Mouse (Mus musculus) gastrocnemius, adult 8-10 months (tissue): ENCODE results near the gene Stk11. TPM values are rescaled to one million over a fixed set of nuclear protein-coding genes. Genes with fewer than 3 reads are reported as not detected.
A peak's percentile ranks its signal among the peaks of the same experiment; 100 is the strongest.

Experiments
- DNase-seq, 2 experiments: peaks; one replicate each; pipeline ENCODE4 v3.0.0; 2022; ENCODE audit warnings: low spot score in 2 of 2
- total RNA-seq, 4 experiments: library from RNA; stranded (reverse); gene quantifications; 2 replicates each; pipeline ENCODE4 v1.2.4; 2022

Stk11 gene
- total RNA-seq, 4 experiments from 2014 or later = 157 to 173 (median 162) TPM

GRCm38 (mm10) chr10:80169651-80170050, 54.0 kb downstream of the Stk11 start:
- no peak for DNase-seq

GRCm38 (mm10) chr10:80170052-80170451, 54.4 kb downstream of the Stk11 start:
- no peak for DNase-seq

DNA sequence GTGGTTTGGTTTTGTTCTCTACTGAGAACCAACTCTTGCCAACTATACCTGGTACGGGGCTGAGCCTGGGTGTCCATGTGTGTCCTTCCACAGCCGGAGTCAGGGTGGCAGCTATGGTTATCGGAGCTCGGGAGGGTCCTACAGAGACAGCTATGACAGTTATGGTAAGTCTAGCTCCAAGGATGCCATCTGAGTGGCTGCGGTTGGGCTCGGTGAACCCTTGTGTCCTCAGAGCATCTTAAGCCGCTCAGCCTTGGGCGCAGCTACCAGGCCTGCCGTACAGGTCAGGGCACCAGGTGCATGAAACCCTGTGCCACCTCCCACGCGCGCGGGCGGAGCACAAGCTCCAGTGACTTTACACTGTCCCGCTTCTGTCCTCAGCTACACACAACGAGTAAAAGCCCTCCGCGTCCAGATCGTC, 55.0 kb downstream of the Stk11 start:
- DNase-seq = no peak

GRCm38 (mm10) chr10:80171252-80171651, 55.6 kb downstream of the Stk11 start:
- no peak for DNase-seq

DNA sequence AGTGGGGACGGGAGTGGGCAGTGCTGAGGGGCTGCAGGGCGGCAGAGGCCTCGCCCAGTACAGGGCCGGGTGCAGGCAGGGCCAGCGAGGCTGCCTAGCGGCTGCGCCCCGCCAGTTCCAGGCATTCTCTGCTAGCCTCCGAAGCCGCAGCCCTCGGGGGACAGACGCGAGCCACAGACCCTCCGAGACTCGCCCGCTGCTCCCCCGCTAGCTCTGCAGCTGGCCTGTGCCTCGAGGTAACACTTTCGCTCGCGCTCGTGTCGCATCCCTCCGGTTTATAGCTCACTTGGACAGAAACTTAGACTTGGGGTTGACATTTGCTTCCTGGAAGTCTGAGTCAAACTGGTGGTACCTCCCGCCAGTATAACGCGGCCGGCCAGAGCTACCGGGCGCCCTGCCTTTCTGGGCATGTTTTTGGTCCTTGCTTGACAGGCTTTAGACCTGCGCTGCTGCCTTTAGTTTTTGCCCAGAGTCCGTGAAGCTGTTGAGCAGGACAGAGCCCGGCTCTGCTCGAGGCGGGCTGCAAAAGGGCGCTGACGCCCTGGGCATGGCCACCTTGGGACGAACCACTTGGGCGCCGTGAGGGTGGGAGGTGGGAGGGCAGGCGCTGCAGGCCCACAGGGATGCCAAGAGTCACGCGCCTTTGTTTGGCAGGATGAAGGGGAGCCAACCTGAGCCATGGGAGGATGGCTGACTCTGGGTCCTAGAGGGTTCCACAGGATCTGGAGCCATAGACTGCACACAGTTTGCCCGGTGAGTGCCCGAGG, 56.3 kb downstream of the Stk11 start:
- no peak for DNase-seq

DNA sequence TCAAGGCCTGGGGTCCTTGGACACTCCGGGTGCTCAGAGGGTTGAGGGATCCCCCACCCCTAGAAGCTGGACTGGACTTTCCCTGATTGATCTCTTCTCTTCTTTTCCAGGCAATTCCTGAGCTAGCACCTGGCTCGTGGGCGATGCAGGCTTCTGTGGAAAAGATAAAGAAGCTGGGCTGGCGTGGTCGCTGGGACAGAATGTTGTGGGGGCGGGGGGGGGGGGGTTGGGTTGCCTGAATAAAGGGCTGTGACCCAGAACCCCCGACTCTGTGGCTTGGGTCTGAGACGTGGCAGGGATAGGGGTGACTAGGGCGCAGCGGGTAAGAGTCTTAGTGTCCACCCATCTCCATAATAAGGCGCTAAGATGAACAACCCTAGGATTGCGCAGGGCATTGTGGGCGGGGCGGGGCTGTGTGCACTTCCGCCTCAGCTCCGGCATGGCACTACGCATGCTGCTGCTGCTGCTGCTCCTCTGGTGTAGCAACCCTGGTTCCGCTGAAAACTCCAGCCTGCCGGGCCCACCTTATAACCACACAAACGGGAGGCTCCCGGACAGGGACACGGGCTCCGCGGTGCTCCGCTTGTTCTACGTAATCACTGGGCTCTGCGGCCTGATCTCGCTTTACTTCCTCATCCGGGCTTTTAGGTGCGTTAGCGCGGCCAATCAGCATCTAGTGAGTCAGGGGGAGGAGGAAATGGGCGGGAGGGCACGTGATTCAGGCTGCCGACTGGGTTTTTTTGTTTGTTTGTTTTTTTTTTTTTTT, 57.1 kb downstream of the Stk11 start, which contains the start of gene 1600002K03Rik:
Gene 1600002K03Rik, plus strand, starts transcription at position 418 of the 766 bp plus-strand sequence.
- peak; percentile 77 to 84 for DNase-seq

DNA sequence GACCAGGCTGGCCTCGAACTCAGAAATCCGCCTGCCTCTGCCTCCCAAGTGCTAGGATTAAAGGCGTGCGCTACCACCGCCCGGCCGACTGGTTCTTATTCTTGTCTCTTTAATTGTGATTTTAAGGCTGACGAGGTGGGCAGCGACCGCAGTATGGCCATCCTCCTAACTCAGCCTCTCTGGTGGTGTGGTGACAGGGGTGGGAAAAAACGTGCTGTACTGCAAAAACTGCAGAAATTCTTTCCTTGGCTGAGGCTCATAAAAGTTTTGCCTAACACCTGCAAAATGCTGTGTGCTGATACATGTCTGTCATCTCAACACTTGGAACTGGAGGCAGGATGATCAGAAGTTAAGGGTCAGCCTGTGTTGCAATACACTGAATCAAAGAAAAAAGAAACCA, 57.8 kb downstream of the Stk11 start:
- DNase-seq = no peak

GRCm38 (mm10) chr10:80173955-80174640, 58.5 kb downstream of the Stk11 start:
- no peak for DNase-seq

- no peak for DNase-seq
These were observed 59.1 kb downstream of the Stk11 start for GRCm38 (mm10) chr10:80174705-80175104.

DNA sequence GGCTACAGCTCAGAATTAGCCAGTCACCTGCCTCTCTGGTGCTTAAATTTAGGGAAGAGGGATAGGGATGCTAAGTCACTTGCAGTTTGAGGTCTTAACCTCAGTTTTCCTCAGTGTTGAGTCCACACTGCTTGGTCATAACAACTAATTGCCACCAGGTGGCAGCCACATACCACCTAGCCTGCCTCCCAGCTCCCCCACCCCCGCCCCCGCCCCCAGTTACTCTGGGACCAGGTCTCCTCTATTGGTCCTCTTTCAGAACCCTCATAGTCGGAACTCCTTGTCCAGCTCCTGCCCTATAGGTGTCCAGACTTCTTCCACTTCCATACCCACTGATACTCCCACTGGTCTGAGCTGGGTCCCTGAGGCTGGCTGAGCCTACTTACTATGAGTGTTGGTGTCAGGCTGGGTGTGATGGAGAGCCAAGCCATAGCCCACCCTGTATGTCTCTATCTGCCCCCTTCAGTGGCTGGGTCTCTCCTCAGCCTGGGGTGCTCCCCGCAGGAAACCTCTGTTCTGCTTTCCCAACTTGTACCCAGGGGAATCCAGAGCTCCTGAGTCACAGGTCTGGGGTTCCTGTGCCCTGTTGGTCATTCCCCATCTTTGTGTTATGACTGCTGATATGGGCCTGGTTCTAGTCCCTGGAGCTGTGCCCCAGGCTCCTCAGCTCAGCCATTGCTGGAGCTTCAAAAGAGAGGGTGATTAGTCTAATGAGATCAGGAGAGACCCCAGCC, 60.1 kb downstream of the Stk11 start:
- DNase-seq = no peak

DNA sequence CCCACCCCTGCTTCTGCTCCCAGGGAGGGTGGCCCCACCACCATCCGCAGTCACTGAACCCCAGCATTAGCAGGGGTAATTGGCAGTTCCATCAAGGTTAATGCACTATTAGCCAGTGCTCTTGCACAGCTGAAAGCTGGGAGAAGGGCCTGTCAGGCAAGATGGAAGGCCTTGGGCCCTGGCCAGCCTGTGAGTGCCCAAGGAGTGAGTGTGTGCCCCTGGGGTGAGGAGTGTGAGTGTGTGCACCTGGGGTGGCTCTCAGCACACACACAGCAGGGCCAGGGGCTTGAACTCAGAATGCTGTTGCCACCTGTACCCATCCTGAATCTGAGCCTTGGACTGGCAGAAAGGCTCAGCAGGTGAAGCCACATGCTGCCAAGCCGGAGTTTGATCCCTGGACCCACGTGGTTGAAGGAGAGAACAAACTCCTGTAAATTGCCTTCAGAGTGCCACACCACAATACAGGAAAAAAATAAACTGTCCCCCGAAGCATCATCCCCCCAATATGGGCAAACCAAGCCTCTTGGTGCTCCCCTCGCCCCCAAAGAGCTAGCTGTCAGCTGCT, 60.7 kb downstream of the Stk11 start:
- no peak for DNase-seq

- no peak for DNase-seq
These were observed 62.1 kb downstream of the Stk11 start for GRCm38 (mm10) chr10:80177441-80178279.

DNA sequence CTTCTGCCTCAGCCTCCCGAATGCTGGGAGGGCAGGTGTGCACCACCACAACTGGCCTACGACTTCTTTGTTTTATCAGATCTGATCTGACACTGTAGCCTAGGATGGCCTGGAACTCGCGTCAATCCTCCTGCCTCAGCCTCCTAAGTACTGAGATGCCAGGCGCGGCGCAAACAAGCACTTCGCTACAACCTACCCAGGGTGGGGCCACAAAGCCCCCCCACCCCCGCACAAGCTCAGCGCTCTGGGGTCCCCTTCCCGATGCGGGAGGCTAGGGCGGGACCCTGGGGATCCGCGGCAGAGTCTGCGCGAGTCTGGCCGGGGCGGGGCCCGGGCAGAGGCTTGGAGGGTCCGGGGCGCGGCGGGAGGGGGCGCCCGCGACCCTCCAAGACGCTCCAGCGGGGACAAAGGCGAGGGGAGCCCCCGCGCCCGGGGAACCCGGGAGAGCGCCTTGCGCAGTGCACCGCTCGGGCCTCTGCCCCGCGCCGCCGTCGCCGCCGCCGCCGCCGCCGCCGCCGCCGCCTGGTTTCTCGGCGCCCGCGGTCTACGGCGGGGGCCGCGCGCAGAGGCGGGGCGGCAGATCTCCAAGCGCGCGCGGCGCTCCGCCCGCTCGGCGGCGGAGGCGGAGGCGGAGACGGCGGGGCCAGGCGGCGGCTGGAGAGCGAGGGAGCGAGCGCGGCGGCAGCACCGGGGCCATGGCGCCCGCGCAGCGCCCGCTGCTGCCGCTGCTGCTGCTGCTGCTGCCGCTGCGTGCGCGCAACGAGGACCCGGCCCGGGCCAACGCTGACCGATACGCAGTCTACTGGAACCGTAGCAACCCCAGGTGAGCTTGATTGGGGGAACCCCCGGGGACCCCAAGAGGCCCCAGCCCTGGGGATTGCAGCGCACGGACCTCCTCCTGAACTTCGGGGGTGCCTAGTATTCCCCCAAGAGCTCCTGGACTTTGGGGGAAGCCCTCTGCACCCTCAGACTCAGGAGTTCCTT, 63.8 kb downstream of the Stk11 start, which contains the start of gene Efna2:
Gene Efna2, plus strand, starts transcription at position 415 of the 984 bp plus-strand sequence.
- DNase-seq = no peak

Other genes starting within 250 kb of the Stk11 start
- gene Prtn3, start 241.3 kb upstream of the Stk11 start, total RNA-seq = not detected
- under 1 TPM in 1 of 4 experiments, not detected in 3; 0.40 TPM for gene Plppr3, start 241.2 kb upstream of the Stk11 start, total RNA-seq
- not detected for gene Elane, start 229.6 kb upstream of the Stk11 start, total RNA-seq
- 100 to 1,000 TPM in 1 of 4 experiments, 10 to 100 TPM in 3; 10.7 to 257 (median 39.5) TPM for gene Cfd, start 224.9 kb upstream of the Stk11 start, total RNA-seq
- 10 to 100 TPM; 30.8 to 37.1 (median 32.9) TPM for gene Med16, start 206.9 kb upstream of the Stk11 start, total RNA-seq
- gene Gm26602, start 204.9 kb upstream of the Stk11 start, total RNA-seq = not detected
- gene Kiss1r, start 198.8 kb upstream of the Stk11 start, total RNA-seq = under 1 TPM; 0.13 to 0.36 (median 0.22) TPM
- 100 to 1,000 TPM; 124 to 137 (median 129) TPM for gene R3hdm4, start 194.6 kb upstream of the Stk11 start, total RNA-seq
- 1 to 10 TPM; 1.5 to 2.3 (median 2.1) TPM for gene Arid3a, start 188.8 kb upstream of the Stk11 start, total RNA-seq
- gene Wdr18, start 155.7 kb upstream of the Stk11 start, total RNA-seq = 10 to 100 TPM; 20.1 to 26.7 (median 23.0) TPM
- under 1 TPM; 0.13 to 0.52 (median 0.36) TPM for gene Grin3b, start 145.1 kb upstream of the Stk11 start, total RNA-seq
- gene Tmem259, start 131.5 kb upstream of the Stk11 start, total RNA-seq = 10 to 100 TPM; 67.9 to 81.4 (median 74.4) TPM
- gene Cnn2, start 127.2 kb upstream of the Stk11 start, total RNA-seq = 1 to 10 TPM; 2.7 to 5.3 (median 4.3) TPM
- 1 to 10 TPM; 7.3 to 8.6 (median 8.1) TPM for gene Abca7, start 119.3 kb upstream of the Stk11 start, total RNA-seq
- 1 to 10 TPM in 2 of 4 experiments, under 1 TPM in 2; 0.48 to 1.3 (median 0.84) TPM for gene Arhgap45, start 99.2 kb upstream of the Stk11 start, total RNA-seq
- gene Polr2e, start 76.0 kb upstream of the Stk11 start, total RNA-seq = 10 to 100 TPM; 38.3 to 47.6 (median 39.7) TPM
- 100 to 1,000 TPM; 510 to 613 (median 541) TPM for gene Gpx4, start 68.6 kb upstream of the Stk11 start, total RNA-seq
- gene Sbno2, start 10.2 kb upstream of the Stk11 start, total RNA-seq = 1 to 10 TPM; 4.8 to 5.7 (median 5.3) TPM
- 100 to 1,000 TPM; 525 to 571 (median 544) TPM for gene Atp5d, start 22.8 kb downstream of the Stk11 start, total RNA-seq
- 1 to 10 TPM; 1.9 to 4.0 (median 2.9) TPM for gene Cbarp, start 25.0 kb downstream of the Stk11 start, total RNA-seq
- 10 to 100 TPM; 20.8 to 36.0 (median 29.5) TPM for gene Midn, start 32.5 kb downstream of the Stk11 start, total RNA-seq
- 10 to 100 TPM; 23.4 to 49.1 (median 31.4) TPM for gene Cirbp, start 50.2 kb downstream of the Stk11 start, total RNA-seq
- 1 to 10 TPM; 4.3 to 7.8 (median 6.9) TPM for gene 1600002K03Rik, start 57.1 kb downstream of the Stk11 start, total RNA-seq
- under 1 TPM; 0.19 to 0.48 (median 0.36) TPM for gene Efna2, start 63.7 kb downstream of the Stk11 start, total RNA-seq
- 10 to 100 TPM; 12.7 to 16.9 (median 15.2) TPM for gene Mum1, start 110.6 kb downstream of the Stk11 start, total RNA-seq
- gene Ndufs7, start 133.3 kb downstream of the Stk11 start, total RNA-seq = 100 to 1,000 TPM; 576 to 623 (median 605) TPM
- gene Gamt, start 145.2 kb downstream of the Stk11 start, total RNA-seq = 10 to 100 TPM; 19.5 to 33.6 (median 33.4) TPM
- 10 to 100 TPM; 31.8 to 38.5 (median 34.6) TPM for gene Dazap1, start 145.7 kb downstream of the Stk11 start, total RNA-seq
- gene Rps15, start 176.7 kb downstream of the Stk11 start, total RNA-seq = 100 to 1,000 TPM; 626 to 776 (median 688) TPM
- under 1 TPM; 0.24 to 0.54 (median 0.31) TPM for gene Apc2, start 180.2 kb downstream of the Stk11 start, total RNA-seq
- gene 2310011J03Rik, start 204.7 kb downstream of the Stk11 start, total RNA-seq = 1 to 10 TPM; 5.4 to 8.9 (median 6.6) TPM
- 1 to 10 TPM in 1 of 4 experiments, under 1 TPM in 3; 0.67 to 1.1 (median 0.91) TPM for gene Pcsk4, start 213.7 kb downstream of the Stk11 start, total RNA-seq
- gene Reep6, start 214.2 kb downstream of the Stk11 start, total RNA-seq = 1 to 10 TPM; 2.6 to 4.0 (median 3.2) TPM
- gene Adamtsl5, start 232.6 kb downstream of the Stk11 start, total RNA-seq = 10 to 100 TPM; 22.6 to 30.4 (median 26.9) TPM
- gene Plk5, start 240.7 kb downstream of the Stk11 start, total RNA-seq = under 1 TPM in 2 of 4 experiments, not detected in 2; 0.27 to 0.36 TPM